In genomic region chr15:80288036-80288435, GRCm38 (mm10) we compare ENCODE assay signal across 9 mouse cellular contexts. TPM values are rescaled to one million over a fixed set of nuclear protein-coding genes. Genes with fewer than 3 reads are reported as not detected.
DNase-seq lines count a peak whose midpoint lies in the region; ATAC-seq and TF ChIP-seq lines count a peak whose summit lies in the region.
"Had no signal": no experiment of that assay in that cellular context is flagged by ENCODE, and none has a peak within 500 bp of the region (broad histone marks: within the 10 kb centered on the region; RNA-seq: fewer than 3 reads in every experiment).

No protein-coding gene starts in this region.

- H3K4me1 ChIP-seq in heart, embryonic 10.5 days: peaks cover 24% of the 10 kb centered on the region
- H3K4me1 ChIP-seq in intestine, postnatal 0 days (replicated peaks; ENCODE audit: control insufficient read depth, insufficient read depth, low read length): no peaks in the 10 kb centered on the region
- no peaks in the 10 kb centered on the region for H3K4me1 ChIP-seq in stomach, embryonic 14.5 days (ENCODE audit: control insufficient read depth, insufficient read depth, low read length)

- no peak for ATAC-seq in intestine, postnatal 0 days
- ATAC-seq in stomach, embryonic 14.5 days (ENCODE audit: insufficient number of reproducible peaks, insufficient read depth, low FRiP score, low read depth): no peak

- no peak overlapping the region for H3K27ac ChIP-seq in heart, embryonic 10.5 days
- no peak overlapping the region for H3K27ac ChIP-seq in intestine, postnatal 0 days (ENCODE audit: low read depth, low read length)
- no peak overlapping the region for H3K27ac ChIP-seq in stomach, embryonic 14.5 days (ENCODE audit: low read length)

- DNase-seq in heart, embryonic 10.5 days (ENCODE audit: low spot score): no peak
- no peak for DNase-seq in heart, adult 8-10 months (ENCODE audit: low spot score)
- DNase-seq in right cerebral cortex, postnatal 14 days: peak; percentile 45
- DNase-seq in right cerebral cortex, postnatal 25 days: no peak
- DNase-seq in ovary, postnatal 36 days (ENCODE audit: low spot score): no peak
- DNase-seq in adipocyte (ENCODE audit: low spot score): no peak

- H3K4me3 ChIP-seq in heart, embryonic 10.5 days: peak overlapping the region; percentile 61
- H3K4me3 ChIP-seq in intestine, postnatal 0 days (ENCODE audit: low read depth, low read length): peak overlapping the region; percentile 39
- peak overlapping the region; percentile 36 for H3K4me3 ChIP-seq in stomach, embryonic 14.5 days (ENCODE audit: low read depth, low read length)

- H3K9ac ChIP-seq in intestine, postnatal 0 days (ENCODE audit: low read depth, low read length): no peak overlapping the region
- H3K9ac ChIP-seq in stomach, embryonic 14.5 days (replicated peaks; ENCODE audit: low read depth, low read length): no peak overlapping the region

- peak overlapping the region; percentile 65; the same call in 1 of the 2 replicates for H3K4me2 ChIP-seq in intestine, postnatal 0 days (replicated peaks; ENCODE audit: low read depth)
- H3K4me2 ChIP-seq in stomach, embryonic 14.5 days (replicated peaks; ENCODE audit: low read depth, low read length): peak overlapping the region; percentile 90

- H3K36me3 ChIP-seq in heart, embryonic 10.5 days: no peaks in the 10 kb centered on the region
- no peaks in the 10 kb centered on the region for H3K36me3 ChIP-seq in intestine, postnatal 0 days (ENCODE audit: control insufficient read depth, insufficient read depth)
- no peaks in the 10 kb centered on the region for H3K36me3 ChIP-seq in stomach, embryonic 14.5 days (ENCODE audit: control insufficient read depth, insufficient read depth, low read length)

- TF ChIP-seq CTCF in intestine, postnatal 0 days (IDR thresholded peaks at IDR 0.05; ENCODE audit: low read depth): no peak

- peaks cover 98% of the 10 kb centered on the region for H3K27me3 ChIP-seq in heart, embryonic 10.5 days (ENCODE audit: insufficient read depth, poor library complexity, severe bottlenecking)
- peaks cover 41% of the 10 kb centered on the region for H3K27me3 ChIP-seq in intestine, postnatal 0 days (replicated peaks; ENCODE audit: control insufficient read depth, insufficient read depth, low read length)
- H3K27me3 ChIP-seq in stomach, embryonic 14.5 days (ENCODE audit: control insufficient read depth, insufficient read depth, low read length): peaks cover 34% of the 10 kb centered on the region

- H3K9me3 ChIP-seq in heart, embryonic 10.5 days: no peaks in the 10 kb centered on the region
- no peaks in the 10 kb centered on the region for H3K9me3 ChIP-seq in intestine, postnatal 0 days (ENCODE audit: control insufficient read depth)
- H3K9me3 ChIP-seq in stomach, embryonic 14.5 days (ENCODE audit: control insufficient read depth, low read depth, low read length): no peaks in the 10 kb centered on the region

- 1% methylated on average over 23 of the region's 23 CpGs for WGBS in heart, embryonic 10.5 days
- WGBS in intestine, postnatal 0 days: 7% methylated on average over 23 of the region's 23 CpGs
- WGBS in stomach, embryonic 14.5 days: 5% methylated on average over 23 of the region's 23 CpGs

RNA-seq across cellular contexts. Expression of gene Cacna1i, which starts 1.0 kb away (rescaled TPM):
- polyA plus RNA-seq in heart, embryonic 10.5 days (2016; fragmentation: Nextera tagmentation; extraction: Ambion mirVana): 0.04 TPM in 1 of 2 replicates, not detected in the other
- under 1 TPM in 3 of 4 experiments, not detected in 1; 0.03 to 0.37 (median 0.14) TPM for total RNA-seq in heart, adult 8-10 months (2022)
- polyA plus RNA-seq in intestine, postnatal 0 days (2015; fragmentation: Nextera tagmentation; extraction: Ambion mirVana): 0.03 TPM in 1 of 2 replicates, not detected in the other
- not detected in 2 replicates for polyA plus RNA-seq in stomach, embryonic 14.5 days (2014; fragmentation: Nextera tagmentation; extraction: Ambion mirVana)

RNA-seq across cellular contexts. Expression of gene Rps19bp1, which starts 23.9 kb away (rescaled TPM):
- polyA plus RNA-seq in heart, embryonic 10.5 days (2016; fragmentation: Nextera tagmentation; extraction: Ambion mirVana): 46.1 and 62.5 TPM in 2 replicates
- total RNA-seq in heart, adult 8-10 months (2022): 10 to 100 TPM; 13.2 to 16.5 (median 14.6) TPM
- 48.4 and 49.3 TPM in 2 replicates for polyA plus RNA-seq in intestine, postnatal 0 days (2015; fragmentation: Nextera tagmentation; extraction: Ambion mirVana)
- 53.4 and 61.8 TPM in 2 replicates for polyA plus RNA-seq in stomach, embryonic 14.5 days (2014; fragmentation: Nextera tagmentation; extraction: Ambion mirVana)

RNA-seq across cellular contexts. Expression of gene Atf4, which starts 33.1 kb away (rescaled TPM):
- polyA plus RNA-seq in heart, embryonic 10.5 days (2016; fragmentation: Nextera tagmentation; extraction: Ambion mirVana): 84.8 and 109 TPM in 2 replicates
- 10 to 100 TPM; 42.9 to 76.3 (median 65.9) TPM for total RNA-seq in heart, adult 8-10 months (2022)
- 95.2 and 106 TPM in 2 replicates for polyA plus RNA-seq in intestine, postnatal 0 days (2015; fragmentation: Nextera tagmentation; extraction: Ambion mirVana)
- 114 and 127 TPM in 2 replicates for polyA plus RNA-seq in stomach, embryonic 14.5 days (2014; fragmentation: Nextera tagmentation; extraction: Ambion mirVana)

RNA-seq across cellular contexts. Expression of gene AC140267.1, which starts 52.4 kb away (rescaled TPM):
- 3.5 TPM in 1 of 2 replicates, not detected in the other for polyA plus RNA-seq in heart, embryonic 10.5 days (2016; fragmentation: Nextera tagmentation; extraction: Ambion mirVana)
- total RNA-seq in heart, adult 8-10 months (2022): 10 to 100 TPM in 1 of 4 experiments, 1 to 10 TPM in 3; 5.6 to 11.9 (median 8.0) TPM
- polyA plus RNA-seq in intestine, postnatal 0 days (2015; fragmentation: Nextera tagmentation; extraction: Ambion mirVana): not detected in 2 replicates
- not detected in 2 replicates for polyA plus RNA-seq in stomach, embryonic 14.5 days (2014; fragmentation: Nextera tagmentation; extraction: Ambion mirVana)
- total RNA-seq: neutrophil, adult 5-6 weeks had no signal

RNA-seq across cellular contexts. Expression of gene Mief1, which starts 54.2 kb away (rescaled TPM):
- polyA plus RNA-seq in heart, embryonic 10.5 days (2016; fragmentation: Nextera tagmentation; extraction: Ambion mirVana): 31.0 and 39.2 TPM in 2 replicates
- total RNA-seq in heart, adult 8-10 months (2022): 10 to 100 TPM; 27.0 to 30.7 (median 28.7) TPM
- 12.0 and 14.2 TPM in 2 replicates for polyA plus RNA-seq in intestine, postnatal 0 days (2015; fragmentation: Nextera tagmentation; extraction: Ambion mirVana)
- 34.5 and 36.4 TPM in 2 replicates for polyA plus RNA-seq in stomach, embryonic 14.5 days (2014; fragmentation: Nextera tagmentation; extraction: Ambion mirVana)
